Mouse (Mus musculus) 416B (cell line): ENCODE measurements around the gene AC131692.1.
"Not testable (repeated sequence)": the region's sequence is repeated elsewhere in the genome, so short reads cannot be mapped to it uniquely, and the experiment has no call there.

ENCODE experiments used
- DNase-seq: peaks from one replicate; pipeline ENCODE4 v3.0.0; 2011; ENCODE audit warnings: low read depth

The AC131692.1 gene

DNA sequence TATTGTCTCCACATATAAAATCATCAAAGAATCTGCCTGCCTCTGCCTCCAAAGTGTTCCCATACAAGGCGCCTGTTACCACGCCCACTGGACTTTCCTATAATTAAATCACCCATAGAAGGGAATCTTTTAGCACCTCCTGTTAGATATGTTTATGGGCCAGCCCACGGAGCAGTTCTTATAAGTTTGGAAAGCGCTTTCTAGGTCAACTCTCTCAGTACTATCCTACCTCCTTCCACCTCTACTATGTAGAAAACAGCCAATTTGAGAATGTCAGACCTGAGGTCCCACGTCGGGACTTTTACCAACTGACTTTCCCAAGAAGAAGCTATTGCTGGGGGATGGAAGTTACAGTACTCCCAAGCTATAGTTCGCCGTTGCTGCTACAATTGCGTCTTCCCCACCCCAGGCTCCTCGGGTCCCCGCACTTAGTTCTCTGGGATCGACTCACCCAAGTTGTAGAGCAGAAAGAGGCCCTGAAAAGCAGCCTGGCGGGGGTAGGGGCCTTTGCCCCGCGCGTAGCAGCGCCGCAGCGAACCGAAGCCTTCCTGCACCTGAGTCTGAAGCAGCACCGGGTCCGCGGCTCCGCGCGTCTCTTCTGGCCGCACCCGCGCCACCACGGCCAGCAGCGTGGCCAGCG is 23.2 kb downstream of the AC131692.1 start:
- DNase-seq = peak; percentile 50

DNA sequence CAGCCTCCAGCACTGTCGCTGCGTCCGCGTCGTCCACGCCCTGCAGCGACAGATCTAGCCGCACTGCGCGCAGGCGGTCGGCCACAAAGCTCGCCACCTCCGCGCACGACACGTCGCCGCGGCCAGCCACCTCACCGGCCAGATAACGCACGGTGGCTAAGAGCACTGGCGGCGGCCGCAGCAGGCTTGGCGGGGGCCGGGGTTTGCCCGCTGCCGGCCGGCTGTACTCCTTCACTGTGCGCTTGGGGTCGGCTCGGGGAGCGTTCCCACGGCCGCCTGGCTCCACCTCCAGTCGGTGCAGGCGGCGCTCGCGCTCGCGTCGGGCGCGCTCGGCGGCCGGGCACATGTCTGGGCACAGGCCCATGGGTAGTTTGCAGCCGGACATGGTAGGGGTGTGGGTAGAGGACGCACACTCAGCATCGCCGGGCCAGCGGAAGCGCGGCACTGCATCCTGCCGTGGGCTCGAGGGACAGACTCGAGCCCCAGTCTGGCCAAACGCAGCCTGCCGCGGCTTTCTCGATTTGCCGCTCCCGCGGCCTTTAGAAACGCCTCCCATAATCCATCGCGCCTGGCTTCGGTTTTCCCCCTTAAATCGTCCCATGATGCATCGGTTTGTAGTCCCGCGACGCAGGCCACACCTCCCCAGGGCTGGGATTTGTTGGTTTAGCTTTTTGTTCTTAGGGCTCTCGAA is 23.9 kb downstream of the AC131692.1 start, which contains the start of gene Sac3d1:
Gene Sac3d1 (minus strand): TSS at position 665 of the 691 bp plus-strand sequence.
- DNase-seq = peak; percentile 95

DNA sequence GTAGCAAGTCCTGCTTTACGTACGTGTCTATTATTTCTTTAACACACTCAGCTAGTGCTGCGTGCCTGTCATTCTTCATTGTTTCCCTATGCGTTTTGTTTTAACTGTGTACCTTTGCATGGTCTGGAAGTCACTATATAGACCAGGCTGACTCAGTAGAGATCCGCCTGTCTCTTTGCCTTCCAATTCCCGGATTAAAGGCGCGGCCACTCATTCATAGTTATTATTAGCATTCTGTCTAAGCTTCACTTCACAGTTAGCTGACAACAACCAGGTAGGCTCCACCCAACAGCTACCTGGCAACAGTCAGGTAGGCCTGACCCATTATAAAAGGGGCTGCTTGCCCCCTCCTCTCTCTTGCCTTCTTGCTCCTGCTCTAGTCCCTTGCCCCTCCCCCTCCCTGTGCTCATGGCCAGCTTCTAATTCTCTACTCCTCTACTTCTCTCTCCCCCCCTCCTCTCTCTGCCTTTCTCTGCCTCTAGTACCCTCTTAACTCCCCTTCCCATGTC is 24.5 kb downstream of the AC131692.1 start:
- DNase-seq = no peak

DNA sequence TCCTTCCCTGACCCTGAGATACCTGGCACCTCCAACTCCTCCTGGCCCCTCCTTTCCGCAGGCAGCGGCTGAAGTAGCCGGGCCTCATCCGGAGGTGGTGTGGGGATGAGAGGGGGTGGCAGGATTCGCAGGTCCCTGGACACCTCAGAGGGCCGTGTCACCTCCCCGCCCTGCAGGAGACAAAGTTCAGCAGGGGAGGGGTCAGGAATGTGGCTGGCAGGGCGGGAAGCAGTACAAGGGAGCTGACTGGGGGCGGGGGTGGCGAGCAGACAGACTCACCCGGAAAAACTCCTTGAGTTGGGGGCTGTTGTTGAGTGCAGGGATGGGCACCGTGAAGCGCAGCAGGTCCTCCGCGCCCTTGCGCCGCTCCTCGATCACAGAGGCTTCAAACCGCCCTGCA is 27.5 kb downstream of the AC131692.1 start:
- no peak for DNase-seq

DNA sequence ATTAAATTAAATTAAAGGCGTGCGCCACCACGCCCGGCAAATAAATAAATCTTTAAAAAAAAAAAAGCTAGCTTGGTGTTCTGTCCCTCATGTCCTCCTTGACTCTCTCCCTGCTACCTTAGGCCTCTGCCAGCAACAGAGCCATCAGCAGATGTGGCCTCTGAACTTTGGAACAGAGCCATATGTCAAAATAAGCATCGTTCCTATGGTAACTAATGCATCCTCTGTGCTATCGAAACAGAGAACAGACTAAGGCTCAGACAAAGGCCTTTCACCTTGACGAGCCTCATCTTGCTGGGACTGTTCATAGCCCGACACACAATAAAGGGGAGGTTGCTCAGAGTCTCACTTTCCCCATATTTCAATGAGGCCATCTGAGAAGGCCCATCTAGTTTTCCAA is 29.1 kb downstream of the AC131692.1 start:
- no peak for DNase-seq

DNA sequence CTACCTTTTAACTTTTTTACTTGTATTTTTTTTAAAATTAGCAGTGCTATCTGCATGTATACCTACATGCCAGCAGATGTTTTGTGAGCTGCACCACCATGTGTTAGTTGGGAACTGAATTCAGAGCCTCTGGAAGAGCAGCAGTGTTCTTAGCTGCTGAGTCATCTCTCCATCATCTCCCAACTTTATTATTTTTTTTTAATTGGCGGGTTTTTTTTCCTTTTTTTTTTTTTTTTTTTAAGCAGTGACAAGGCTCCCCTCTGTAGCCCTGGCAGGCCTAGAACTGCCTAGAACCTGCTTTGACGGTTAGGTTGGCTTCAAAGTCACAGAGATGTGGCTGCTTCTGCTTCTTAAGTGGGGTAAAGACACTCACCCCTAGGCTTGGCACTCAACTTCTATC is 30.7 kb downstream of the AC131692.1 start:
- no peak for DNase-seq

DNA sequence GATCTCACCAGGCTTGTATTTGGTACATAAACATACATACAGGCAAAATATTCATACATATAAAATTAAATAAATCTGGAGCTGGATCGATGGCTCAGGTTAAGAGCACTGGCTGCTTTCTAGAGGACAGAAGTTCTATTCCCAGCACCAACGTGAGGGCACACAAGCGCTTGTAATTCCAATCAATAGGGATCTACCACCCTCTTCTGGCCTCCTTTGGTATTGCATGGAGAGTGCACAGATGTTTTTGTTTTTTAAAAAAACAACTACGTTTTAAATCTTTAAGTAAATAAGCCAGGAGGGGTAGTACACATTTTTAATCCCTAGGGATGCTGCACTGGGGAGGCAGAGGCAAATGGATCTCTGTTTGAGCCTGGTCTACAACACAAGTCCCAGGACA is 32.1 kb downstream of the AC131692.1 start:
- DNase-seq = peak; percentile 86

DNA sequence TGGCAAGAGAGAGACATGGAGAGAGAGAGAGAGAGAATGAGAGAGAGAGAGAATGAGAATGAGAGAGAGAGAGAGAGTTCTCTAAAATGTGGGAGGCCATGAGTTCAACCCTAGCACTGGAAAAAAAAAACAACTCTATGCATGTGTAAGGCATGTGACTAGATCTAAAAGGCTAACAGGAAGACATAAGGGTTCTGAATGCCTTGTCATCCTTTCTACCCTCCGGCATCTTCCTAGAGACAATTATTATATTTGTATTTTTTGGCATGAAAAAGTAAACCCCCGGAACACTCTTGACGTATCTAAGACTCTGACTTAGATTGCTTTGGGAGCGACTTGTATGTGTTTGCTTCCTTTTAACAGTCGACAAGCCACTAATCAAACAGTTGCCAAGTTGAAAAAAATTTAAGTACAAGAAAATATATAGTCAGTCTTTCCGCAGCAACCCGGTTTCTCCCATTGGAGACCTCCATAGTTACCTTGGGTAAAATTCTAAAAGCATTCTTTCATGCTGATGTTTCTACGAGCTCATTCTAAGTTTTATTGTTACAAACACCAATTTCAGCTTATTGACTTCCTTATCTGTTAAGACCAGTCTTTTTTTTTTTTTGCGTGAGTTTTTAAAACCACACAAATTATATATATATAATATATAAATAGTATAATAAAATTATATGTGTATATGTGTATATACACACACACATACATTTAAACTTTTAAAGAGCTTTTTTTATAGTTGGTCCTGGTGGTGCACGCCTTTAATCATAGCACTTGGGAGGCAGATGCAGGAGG is 32.8 kb downstream of the AC131692.1 start:
- DNase-seq = peak; percentile 67

DNA sequence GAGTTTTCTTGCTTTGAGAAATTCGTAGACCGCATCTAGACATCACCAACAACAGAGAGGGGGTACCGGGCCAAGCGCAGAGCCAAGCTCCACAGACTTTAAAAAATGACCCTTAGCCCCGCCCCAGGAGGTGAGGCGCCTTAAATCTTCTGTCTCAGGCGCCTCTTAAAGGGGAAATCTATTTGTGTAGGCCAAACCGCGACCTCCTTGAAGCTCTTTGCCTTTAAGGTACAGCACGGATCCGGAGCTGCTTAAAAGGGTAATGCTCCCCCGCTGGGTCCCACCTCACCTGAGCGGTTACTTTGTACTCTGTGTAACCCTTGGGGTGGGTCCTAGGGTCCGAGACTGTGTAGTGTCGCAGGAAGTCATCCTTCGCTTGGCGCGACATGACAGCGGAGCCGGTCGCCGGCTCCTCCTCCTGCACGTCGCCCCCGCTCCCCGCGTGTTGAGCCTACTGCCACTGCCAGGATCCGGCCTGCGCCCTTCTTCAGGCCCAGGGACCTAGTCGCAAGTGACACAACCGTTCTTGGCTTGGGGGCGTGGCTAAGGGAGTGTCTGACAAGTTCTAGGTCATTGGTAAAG is 33.6 kb downstream of the AC131692.1 start, which contains the start of gene Snx15:
Gene Snx15 (minus strand): TSS at position 545 of the 582 bp plus-strand sequence.
- peak; percentile 99 for DNase-seq

DNA sequence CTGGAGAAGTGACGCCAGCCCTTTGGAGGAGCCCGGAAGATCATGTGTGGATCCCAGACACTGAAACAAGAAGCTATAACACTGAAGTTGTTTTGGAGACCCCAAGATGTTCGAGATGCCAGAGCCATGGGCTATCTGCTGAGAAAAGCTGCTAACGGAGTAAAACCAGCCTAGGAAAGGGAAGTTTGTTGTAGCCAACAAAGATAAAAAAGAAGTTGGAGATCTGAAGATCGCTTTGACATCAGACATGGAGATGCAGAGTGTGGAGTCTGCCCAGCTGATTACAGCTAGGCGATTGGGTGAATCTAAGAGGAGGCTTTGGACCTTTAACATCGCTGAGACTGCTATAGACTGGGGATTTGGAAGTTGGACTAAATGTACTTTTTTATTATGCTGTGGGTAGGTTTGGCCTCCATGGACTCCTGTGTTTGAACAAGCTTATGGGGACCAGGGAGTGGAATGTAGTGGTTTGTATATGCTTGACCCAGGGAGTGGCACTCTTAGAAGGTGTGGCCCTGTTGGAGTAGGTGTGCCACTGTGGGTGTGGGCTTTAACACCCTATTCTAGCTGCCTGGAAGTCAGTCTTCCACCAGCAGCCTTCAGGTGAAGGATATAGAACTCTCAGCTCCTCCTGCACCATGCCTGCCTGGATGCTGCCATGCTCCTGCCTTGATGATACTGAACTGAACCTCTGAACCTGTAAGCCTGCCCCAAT is 36.4 kb downstream of the AC131692.1 start:
- DNase-seq = not testable (repeated sequence)

DNA sequence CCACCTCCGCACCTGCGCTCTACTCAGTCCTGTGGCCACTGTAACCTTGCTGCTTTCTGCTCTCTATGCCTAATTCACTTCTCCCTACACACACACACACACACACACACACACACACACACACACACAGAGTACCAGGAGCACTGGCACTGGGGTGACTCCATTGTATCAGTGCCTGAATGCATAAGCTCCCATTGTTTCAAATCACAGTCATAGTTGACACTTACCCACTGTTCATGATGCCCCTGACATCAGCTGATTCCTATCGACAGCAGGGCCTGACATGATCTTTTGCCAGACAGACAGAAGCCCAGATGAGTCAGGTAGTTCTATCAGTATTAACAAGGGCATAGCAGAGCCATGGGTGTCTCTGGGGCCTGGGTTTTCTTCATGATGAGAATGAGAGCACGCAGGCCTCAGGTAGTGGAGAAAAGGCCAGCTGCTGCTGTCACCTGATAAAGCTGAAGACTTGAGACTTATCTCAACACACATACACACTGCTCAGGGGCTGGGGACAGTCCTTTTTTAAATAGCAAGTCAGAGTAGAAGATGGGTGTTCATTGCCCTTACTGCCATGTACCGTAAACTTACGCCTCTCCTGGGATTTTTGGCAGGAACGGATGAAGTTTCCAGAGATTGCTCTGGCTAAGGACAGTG is 38.1 kb downstream of the AC131692.1 start:
- DNase-seq = no peak

DNA sequence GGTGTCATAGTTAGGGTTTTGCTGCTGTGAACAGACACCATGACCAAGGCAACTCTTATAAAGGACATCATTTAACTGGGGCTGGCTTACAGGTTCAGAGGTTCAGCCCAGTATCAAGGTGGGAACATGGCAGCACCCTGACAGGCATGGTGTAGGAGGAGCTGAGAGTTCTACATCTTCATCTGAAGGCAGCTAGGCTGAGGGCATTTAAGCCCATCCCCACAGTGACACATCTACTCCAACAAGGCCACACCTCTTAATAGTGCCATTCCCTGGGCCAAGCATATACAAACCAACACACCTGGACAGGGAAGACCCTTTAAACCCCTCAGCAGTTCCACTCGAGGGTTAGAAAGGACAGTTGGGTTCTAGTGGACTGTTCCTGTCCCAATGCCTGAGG is 39.0 kb downstream of the AC131692.1 start:
- DNase-seq = not testable (repeated sequence)

DNA sequence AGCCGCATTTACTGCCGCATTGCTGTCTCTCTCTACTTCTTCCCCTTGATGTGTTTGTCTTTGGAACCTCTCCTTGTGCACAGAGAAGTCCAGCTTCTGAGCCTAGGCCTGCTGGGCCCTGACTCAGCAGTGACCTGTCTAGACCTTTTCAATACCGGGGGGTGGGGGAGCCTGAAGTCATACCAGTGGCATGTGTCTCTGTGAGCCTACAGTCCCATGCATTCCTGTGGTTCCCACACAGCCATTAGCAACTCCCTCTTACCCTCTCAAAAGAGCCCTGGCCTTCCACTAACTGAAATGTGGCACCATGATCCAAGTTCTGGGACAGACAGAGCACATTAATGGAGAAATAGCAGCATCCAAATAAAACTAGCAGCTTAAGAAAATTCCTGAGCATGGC is 42.2 kb downstream of the AC131692.1 start:
- no peak for DNase-seq

DNA sequence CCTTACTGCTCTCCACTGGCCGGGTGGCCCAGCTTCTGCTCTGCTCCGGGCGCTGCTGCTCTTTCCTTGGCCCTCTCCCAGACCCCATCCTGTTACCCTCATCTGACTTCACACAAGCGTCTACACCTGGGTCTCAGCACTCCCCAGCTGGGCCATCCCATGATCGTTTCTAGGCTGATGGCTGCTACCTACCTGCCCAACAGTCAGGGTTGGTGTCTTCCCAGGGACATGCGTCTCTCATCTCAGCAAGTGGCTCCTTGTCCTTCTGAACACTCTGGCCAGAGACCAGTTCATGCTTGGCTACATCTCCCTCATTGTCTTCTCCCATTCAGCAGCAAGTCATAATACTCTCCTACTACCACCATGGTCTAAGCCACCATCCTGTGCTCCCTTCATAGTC is 45.5 kb downstream of the AC131692.1 start:
- no peak for DNase-seq

DNA sequence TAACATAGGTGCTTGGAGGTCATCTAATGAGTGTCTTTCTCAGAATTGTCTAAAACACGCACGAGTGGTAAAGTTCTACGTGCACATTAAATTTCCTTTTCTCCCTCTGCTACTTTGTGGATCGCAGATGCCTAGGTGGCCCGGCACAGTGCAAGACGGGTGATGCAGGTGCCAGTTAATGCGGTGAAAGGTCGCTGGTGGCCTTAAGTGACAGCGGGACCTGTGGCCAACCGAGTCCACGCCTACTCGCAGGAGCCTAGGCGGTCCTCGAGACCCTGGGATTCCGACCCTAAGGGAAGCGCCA is 46.1 kb downstream of the AC131692.1 start:
- DNase-seq = no peak

DNA sequence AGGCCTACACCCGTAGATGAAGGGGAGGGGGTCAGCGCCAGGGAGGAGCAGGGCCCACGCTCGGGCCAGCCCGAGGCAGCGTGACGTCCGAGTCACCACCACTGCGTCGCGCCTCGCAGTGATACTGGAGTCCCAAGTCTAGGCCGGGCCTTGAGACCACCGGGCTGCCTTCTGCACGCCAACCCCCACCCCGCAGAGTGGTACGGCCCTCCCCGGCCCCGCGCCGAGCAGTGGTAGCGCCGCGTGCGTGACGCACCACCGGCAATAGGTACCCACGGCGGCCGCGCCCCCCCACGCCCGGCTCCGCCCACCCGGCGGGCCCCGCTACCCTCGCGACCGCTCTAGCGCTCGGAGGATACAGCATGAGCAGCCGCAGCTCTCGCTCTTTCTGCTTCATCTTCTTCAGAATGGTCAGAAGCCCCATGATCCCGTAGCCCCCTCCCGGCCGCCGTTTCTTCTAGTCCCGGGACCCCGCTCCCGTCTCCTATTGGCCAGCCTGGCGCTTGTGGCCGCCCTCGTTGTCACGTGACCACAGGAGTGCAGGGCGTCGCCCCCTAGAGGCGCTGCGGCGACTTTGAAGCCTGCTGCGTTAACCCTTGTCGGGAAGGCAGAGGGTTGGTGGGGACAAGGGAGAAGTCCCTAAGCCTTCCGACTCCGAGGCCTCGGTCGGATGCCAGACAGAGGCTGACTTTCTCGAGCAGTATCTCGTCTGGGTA is 46.6 kb downstream of the AC131692.1 start, which contains the start of gene Batf2:
Gene Batf2 (plus strand): TSS at position 306 of the 716 bp plus-strand sequence.
- peak; percentile 98 for DNase-seq

DNA sequence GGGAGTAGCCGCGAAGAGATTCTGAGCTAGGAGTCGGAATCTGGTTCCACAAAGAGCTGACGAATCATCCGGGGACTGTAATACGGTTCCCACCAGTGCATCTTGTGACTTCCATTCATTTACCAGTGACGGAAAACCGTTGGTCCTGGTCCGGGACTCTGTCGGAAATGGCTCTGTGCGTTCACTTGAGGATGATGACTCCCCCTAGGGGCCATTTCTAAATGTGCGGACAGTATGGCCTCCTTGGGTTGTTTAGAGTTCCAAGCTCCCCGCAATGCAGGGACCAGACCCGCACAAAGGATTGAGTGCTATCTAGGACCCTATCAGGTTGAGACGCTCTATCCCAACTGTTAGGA is 47.2 kb downstream of the AC131692.1 start, which contains the start of gene Arl2:
Gene Arl2 (minus strand): TSS at position 155 of the 356 bp plus-strand sequence.
- peak; percentile 97 for DNase-seq

DNA sequence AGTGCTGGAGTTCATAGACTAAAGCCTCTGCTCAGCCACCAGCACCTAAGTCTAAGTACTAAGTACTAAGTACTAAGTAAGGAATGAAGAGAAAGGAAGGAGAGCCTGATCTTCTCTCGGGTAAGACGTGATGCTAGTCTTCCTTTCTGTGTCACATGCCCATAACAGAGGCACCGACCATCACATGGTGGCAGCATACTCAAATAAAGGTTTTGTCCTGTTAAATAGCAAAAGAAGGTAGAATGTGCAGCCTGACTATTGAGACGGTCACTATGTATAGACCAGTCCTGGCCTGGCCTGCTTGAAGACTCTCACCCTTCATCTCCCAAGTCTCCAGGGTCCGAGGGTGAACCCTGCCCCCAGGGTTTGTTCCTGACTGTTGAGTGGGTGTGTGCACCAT is 50.6 kb downstream of the AC131692.1 start:
- peak; percentile 35 for DNase-seq
